Mouse (Mus musculus) effector memory CD4-positive, alpha-beta T cell, adult 7 months (primary cell): ENCODE results near the gene Gpr182. TPM values are rescaled to one million over a fixed set of nuclear protein-coding genes. Genes with fewer than 3 reads are reported as not detected.

Experiments used
- polyA plus RNA-seq: library from polyadenylated mRNA; unstranded; fragments of 100-300 nt; shearing (Covaris generic); gene quantifications from one replicate; pipeline ENCODE4 v1.2.1, GENCODE M21; 2017

Gene Gpr182
- not detected for polyA plus RNA-seq

GRCm38 (mm10) chr10:127751548-127751947, at the start of gene Gpr182:
TSS of gene Gpr182 (minus strand) at chr10:127751732.

GRCm38 (mm10) chr10:127800891-127801290, 49.4 kb upstream of the Gpr182 start, which contains the start of gene Rdh16:
TSS of gene Rdh16 (plus strand) at chr10:127801152.

GRCm38 (mm10) chr10:127776011-127776410, 24.5 kb upstream of the Gpr182 start, which contains the start of gene Rdh9:
TSS of gene Rdh9 (plus strand) at chr10:127776386.

GRCm38 (mm10) chr10:127759181-127760110, 7.9 kb upstream of the Gpr182 start, which contains the start of the genes Rdh1 and Rdh16f1:
TSS of gene Rdh1 (plus strand) at chr10:127759721.
TSS of gene Rdh16f1 (plus strand) at chr10:127759787.

GRCm38 (mm10) chr10:127739083-127739660, 12.4 kb downstream of the Gpr182 start, which contains the start of gene Zbtb39:
TSS of gene Zbtb39 (plus strand) at chr10:127739538.

GRCm38 (mm10) chr10:127724178-127724577, 27.4 kb downstream of the Gpr182 start, which contains the start of gene Tac2:
TSS of gene Tac2 (plus strand) at chr10:127724478.

GRCm38 (mm10) chr10:127704766-127705220, 46.7 kb downstream of the Gpr182 start, which contains the start of gene Myo1a:
TSS of gene Myo1a (plus strand) at chr10:127705170.

Other genes starting within 250 kb of the Gpr182 start
- not detected for gene Ndufa4l2, start 236.8 kb downstream of the Gpr182 start, polyA plus RNA-seq
- 63.9 TPM for gene Shmt2, start 229.3 kb downstream of the Gpr182 start, polyA plus RNA-seq
- gene Nxph4, start 217.2 kb downstream of the Gpr182 start, polyA plus RNA-seq, result not detected
- 1.8 TPM for gene Lrp1, start 130.6 kb downstream of the Gpr182 start, polyA plus RNA-seq
- gene Stat6, start 108.7 kb downstream of the Gpr182 start, polyA plus RNA-seq, result 259 TPM
- gene Nemp1, start 84.8 kb downstream of the Gpr182 start, polyA plus RNA-seq, result 9.7 TPM
- gene Nab2, start 83.2 kb downstream of the Gpr182 start, polyA plus RNA-seq, result 29.2 TPM
- gene Myo1a, start 46.6 kb downstream of the Gpr182 start, polyA plus RNA-seq, result 0.40 TPM
- gene Tac2, start 27.3 kb downstream of the Gpr182 start, polyA plus RNA-seq, result not detected
- 0.44 TPM for gene Zbtb39, start 12.2 kb downstream of the Gpr182 start, polyA plus RNA-seq
- gene Rdh1, start 8.0 kb upstream of the Gpr182 start, polyA plus RNA-seq, result 0.18 TPM
- not detected for gene Rdh16f1, start 8.1 kb upstream of the Gpr182 start, polyA plus RNA-seq
- 0.57 TPM for gene Rdh9, start 24.7 kb upstream of the Gpr182 start, polyA plus RNA-seq
- gene Rdh16, start 49.4 kb upstream of the Gpr182 start, polyA plus RNA-seq, result 0.26 TPM
- gene Rdh19, start 98.2 kb upstream of the Gpr182 start, polyA plus RNA-seq, result not detected
- gene Rdh16f2, start 114.7 kb upstream of the Gpr182 start, polyA plus RNA-seq, result not detected
- gene Rdh7, start 137.1 kb upstream of the Gpr182 start, polyA plus RNA-seq, result 0.40 TPM
- gene Sdr9c7, start 146.8 kb upstream of the Gpr182 start, polyA plus RNA-seq, result not detected